Mouse (Mus musculus) embryonic facial prominence, embryonic 13.5 days (tissue): Measurements from ENCODE around the gene Chrdl1. TPM values are rescaled to one million over a fixed set of nuclear protein-coding genes. Genes with fewer than 3 reads are reported as not detected.

Experiments
- ATAC-seq: fragments of 200-750 bp; cut with Nextera tagmentation; 2 replicates; pipeline ENCODE4 v1.8.0; 2017; ENCODE audit warnings: low read depth; ENCODE audit not compliant: insufficient number of reproducible peaks, insufficient read depth, low FRiP score, low TSS enrichment
- H3K27ac ChIP-seq: fragments of 300-500 bp; sonication (generic); 2 replicates; pipeline ENCODE4 v1.5.1; 2015; ENCODE audit warnings: moderate library complexity, mild to moderate bottlenecking, inconsistent platforms
- H3K27me3 ChIP-seq: fragments of 300-500 bp; sonication (generic); 2 replicates; pipeline ENCODE4 v1.6.1; 2015; ENCODE audit warnings: mild to moderate bottlenecking, inconsistent platforms
- H3K36me3 ChIP-seq: fragments of 300-500 bp; sonication (generic); 2 replicates; pipeline ENCODE4 v1.6.1; 2015; ENCODE audit warnings: mild to moderate bottlenecking, inconsistent platforms
- H3K4me1 ChIP-seq: fragments of 300-500 bp; sonication (generic); 2 replicates; pipeline ENCODE4 v1.6.1; 2015; ENCODE audit warnings: inconsistent platforms
- H3K4me2 ChIP-seq: fragments of 300-500 bp; sonication (generic); 2 replicates; pipeline ENCODE4 v1.6.1; 2015; ENCODE audit warnings: moderate library complexity, mild to moderate bottlenecking, inconsistent platforms
- H3K4me3 ChIP-seq: fragments of 300-500 bp; sonication (generic); 2 replicates; pipeline ENCODE4 v1.5.1; 2015; ENCODE audit warnings: mild to moderate bottlenecking, inconsistent platforms
- H3K9ac ChIP-seq: fragments of 300-500 bp; sonication (generic); 2 replicates; pipeline ENCODE4 v1.6.1; 2015; ENCODE audit warnings: mild to moderate bottlenecking, inconsistent platforms
- H3K9me3 ChIP-seq: fragments of 300-500 bp; sonication (generic); 2 replicates; pipeline ENCODE4 v1.6.1; 2016; ENCODE audit warnings: inconsistent platforms
- WGBS: fragments of 180-500 bp; shearing (Covaris S2); methylation state at CpG from one replicate; pipeline ENCODE4 v1.1.7; 2015; ENCODE audit warnings: mixed read lengths; 5-methylcytosine and 5-hydroxymethylcytosine counted together
- polyA plus RNA-seq: library from polyadenylated mRNA; unstranded; fragments of >200 nt; fragmentation: Nextera tagmentation; extraction: Ambion mirVana; gene quantifications from 2 replicates; pipeline ENCODE4 v1.2.1, GENCODE M21; 2015

Gene Chrdl1
- 4.1 and 5.8 TPM in 2 replicates for polyA plus RNA-seq

- peak within 1 kb of the TSS; percentile 66 for H3K4me2 ChIP-seq
- H3K9me3 ChIP-seq: no peaks in the 10 kb centered on the region
- ATAC-seq: peak; percentile 56; the same call in 1 of the 2 replicates
- no peaks in the 10 kb centered on the region for H3K36me3 ChIP-seq
- peak within 1 kb of the TSS; percentile 46 for H3K4me3 ChIP-seq
- H3K27ac ChIP-seq: no peak within 1 kb of the TSS
- H3K27me3 ChIP-seq: peaks cover 63% of the 10 kb centered on the region
- H3K4me1 ChIP-seq: no peaks in the 10 kb centered on the region
- 21% methylated on average over 36 of the region's 37 CpGs for WGBS
- H3K9ac ChIP-seq: peak within 1 kb of the TSS; percentile 64
Observed at GRCm38 (mm10) chrX:143393791-143394369, at the start of gene Chrdl1. TSS of gene Chrdl1 (minus strand) at chrX:143394262.

- Histone ChIP-seq H3K27ac (no peak overlapping the region), H3K36me3 (no peaks in the 10 kb centered on the region), H3K4me3 (no peak overlapping the region), H3K4me2 (no peak overlapping the region), H3K9ac (no peak overlapping the region), H3K9me3 (no peaks in the 10 kb centered on the region), H3K4me1 (no peaks in the 10 kb centered on the region), H3K27me3 (peaks cover 30% of the 10 kb centered on the region)
- no peak for ATAC-seq
- WGBS: 45% methylated on average over 4 of the region's 4 CpGs
Observed at GRCm38 (mm10) chrX:143442638-143443037, 48.6 kb upstream of the Chrdl1 start.

GRCm38 (mm10) chrX:143404601-143405000, 10.5 kb upstream of the Chrdl1 start:
- H3K36me3 ChIP-seq: no peaks in the 10 kb centered on the region
- no peak overlapping the region for H3K27ac ChIP-seq
- H3K9me3 ChIP-seq: no peaks in the 10 kb centered on the region
- H3K4me2 ChIP-seq: no peak overlapping the region
- no peak overlapping the region for H3K4me3 ChIP-seq
- WGBS: 54% methylated on average over 2 of the region's 2 CpGs
- no peaks in the 10 kb centered on the region for H3K4me1 ChIP-seq
- no peak overlapping the region for H3K9ac ChIP-seq
- no peak for ATAC-seq
- H3K27me3 ChIP-seq: peaks cover 43% of the 10 kb centered on the region

GRCm38 (mm10) chrX:143366256-143366959, 27.7 kb downstream of the Chrdl1 start:
- Histone ChIP-seq H3K9me3 (no peaks in the 10 kb centered on the region), H3K4me2 (no peak overlapping the region), H3K4me1 (no peaks in the 10 kb centered on the region), H3K36me3 (no peaks in the 10 kb centered on the region), H3K27me3 (no peaks in the 10 kb centered on the region), H3K9ac (no peak overlapping the region), H3K4me3 (no peak overlapping the region), H3K27ac (no peak overlapping the region)
- WGBS: 58% methylated on average over 4 of the region's 4 CpGs
- no peak for ATAC-seq

- Histone ChIP-seq H3K9me3 (no peaks in the 10 kb centered on the region), H3K4me3 (no peak overlapping the region), H3K9ac (no peak overlapping the region), H3K4me2 (no peak overlapping the region), H3K27me3 (peaks cover 51% of the 10 kb centered on the region), H3K36me3 (no peaks in the 10 kb centered on the region), H3K27ac (no peak overlapping the region), H3K4me1 (no peaks in the 10 kb centered on the region)
- ATAC-seq: no peak
- 38% methylated on average over 5 of the region's 5 CpGs for WGBS
Observed at GRCm38 (mm10) chrX:143347227-143347626, 46.8 kb downstream of the Chrdl1 start.

- H3K4me2 ChIP-seq: no peak overlapping the region
- no peaks in the 10 kb centered on the region for H3K36me3 ChIP-seq
- WGBS: 36% methylated on average over 3 of the region's 3 CpGs
- no peaks in the 10 kb centered on the region for H3K9me3 ChIP-seq
- no peak for ATAC-seq
- no peaks in the 10 kb centered on the region for H3K4me1 ChIP-seq
- no peak overlapping the region for H3K9ac ChIP-seq
- no peak overlapping the region for H3K4me3 ChIP-seq
- peaks cover 51% of the 10 kb centered on the region for H3K27me3 ChIP-seq
- H3K27ac ChIP-seq: no peak overlapping the region
Observed at GRCm38 (mm10) chrX:143346739-143347138, 47.3 kb downstream of the Chrdl1 start.

GRCm38 (mm10) chrX:143344509-143345495, 49.3 kb downstream of the Chrdl1 start:
- no peak overlapping the region for H3K27ac ChIP-seq
- no peak for ATAC-seq
- 37% methylated on average over 5 of the region's 5 CpGs for WGBS
- no peak overlapping the region for H3K9ac ChIP-seq
- no peaks in the 10 kb centered on the region for H3K9me3 ChIP-seq
- H3K4me3 ChIP-seq: no peak overlapping the region
- no peaks in the 10 kb centered on the region for H3K36me3 ChIP-seq
- H3K27me3 ChIP-seq: peaks cover 47% of the 10 kb centered on the region
- H3K4me1 ChIP-seq: no peaks in the 10 kb centered on the region
- no peak overlapping the region for H3K4me2 ChIP-seq

- Histone ChIP-seq H3K4me1 (no peaks in the 10 kb centered on the region), H3K27me3 (peaks cover 35% of the 10 kb centered on the region), H3K4me3 (no peak overlapping the region), H3K9ac (no peak overlapping the region), H3K9me3 (no peaks in the 10 kb centered on the region), H3K4me2 (no peak overlapping the region), H3K36me3 (no peaks in the 10 kb centered on the region), H3K27ac (no peak overlapping the region)
- WGBS: 26% methylated on average over 4 of the region's 4 CpGs
- ATAC-seq: no peak
Observed at GRCm38 (mm10) chrX:143338156-143338555, 55.9 kb downstream of the Chrdl1 start.

- ATAC-seq: no peak
- peaks cover 30% of the 10 kb centered on the region for H3K27me3 ChIP-seq
- no peaks in the 10 kb centered on the region for H3K9me3 ChIP-seq
- no peaks in the 10 kb centered on the region for H3K4me1 ChIP-seq
- no peak overlapping the region for H3K4me3 ChIP-seq
- no peaks in the 10 kb centered on the region for H3K36me3 ChIP-seq
- no peak overlapping the region for H3K4me2 ChIP-seq
- no peak overlapping the region for H3K9ac ChIP-seq
- 34% methylated on average over 3 of the region's 3 CpGs for WGBS
- no peak overlapping the region for H3K27ac ChIP-seq
Observed at GRCm38 (mm10) chrX:143337561-143337960, 56.5 kb downstream of the Chrdl1 start.

GRCm38 (mm10) chrX:143336661-143337060, 57.4 kb downstream of the Chrdl1 start:
- Histone ChIP-seq H3K36me3 (no peaks in the 10 kb centered on the region), H3K4me3 (no peak overlapping the region), H3K27ac (no peak overlapping the region), H3K9ac (no peak overlapping the region), H3K4me2 (no peak overlapping the region), H3K9me3 (no peaks in the 10 kb centered on the region), H3K27me3 (peaks cover 35% of the 10 kb centered on the region), H3K4me1 (no peaks in the 10 kb centered on the region)
- no peak for ATAC-seq
- WGBS: 82% methylated on average over 4 of the region's 4 CpGs

- H3K4me2 ChIP-seq: no peak overlapping the region
- H3K4me1 ChIP-seq: no peaks in the 10 kb centered on the region
- no peak overlapping the region for H3K9ac ChIP-seq
- no peak overlapping the region for H3K4me3 ChIP-seq
- peaks cover 35% of the 10 kb centered on the region for H3K27me3 ChIP-seq
- WGBS: 63% methylated on average over 5 of the region's 5 CpGs
- no peaks in the 10 kb centered on the region for H3K9me3 ChIP-seq
- H3K36me3 ChIP-seq: no peaks in the 10 kb centered on the region
- no peak overlapping the region for H3K27ac ChIP-seq
- no peak for ATAC-seq
Observed at GRCm38 (mm10) chrX:143335846-143336245, 58.2 kb downstream of the Chrdl1 start.
